Mouse (Mus musculus) forebrain, embryonic 14.5 days (tissue): ENCODE results near the gene Msl2. TPM values are rescaled to one million over a fixed set of nuclear protein-coding genes. Genes with fewer than 3 reads are reported as not detected.

Experiments used
- ATAC-seq: fragments of 200-750 bp; cut with Nextera tagmentation; 2 replicates; pipeline ENCODE4 v1.8.0; 2017; ENCODE audit warnings: mild to moderate bottlenecking, moderate library complexity
- DNase-seq: peaks from one replicate; pipeline ENCODE4 v3.0.0-alpha.2; 2015; ENCODE audit warnings: low spot score
- H3K27ac ChIP-seq: fragments of 300-500 bp; sonication (generic); 2 replicates; pipeline ENCODE4 v1.5.1; 2014; ENCODE audit warnings: low read depth, mild to moderate bottlenecking, control low read depth, low read length, moderate library complexity
- H3K27me3 ChIP-seq: fragments of 300-500 bp; sonication (generic); replicated peaks from 2 replicates; pipeline ENCODE4 v1.6.1; 2014; ENCODE audit warnings: low read length, control low read depth, mixed read lengths; ENCODE audit not compliant: control insufficient read depth, insufficient read depth
- H3K36me3 ChIP-seq: fragments of 300-500 bp; sonication (generic); 2 replicates; pipeline ENCODE4 v1.6.1; 2014; ENCODE audit warnings: low read length, control low read depth; ENCODE audit not compliant: control insufficient read depth, insufficient read depth
- H3K4me1 ChIP-seq: fragments of 300-500 bp; sonication (generic); 2 replicates; pipeline ENCODE4 v1.6.1; 2014; ENCODE audit warnings: antibody characterized with exemption, low read length, control low read depth; ENCODE audit not compliant: control insufficient read depth, insufficient read depth
- H3K4me2 ChIP-seq: fragments of 300-500 bp; sonication (generic); 2 replicates; pipeline ENCODE4 v1.6.1; 2014; ENCODE audit warnings: mild to moderate bottlenecking, control low read depth, low read length
- H3K4me3 ChIP-seq: fragments of 300-500 bp; sonication (generic); 2 replicates; pipeline ENCODE4 v1.5.1; 2014; ENCODE audit warnings: low read depth, low read length, control low read depth
- H3K9ac ChIP-seq: fragments of 300-500 bp; sonication (generic); 2 replicates; pipeline ENCODE4 v1.6.1; 2014; ENCODE audit warnings: mild to moderate bottlenecking, low read length, control low read depth, moderate library complexity
- H3K9me3 ChIP-seq: fragments of 300-500 bp; sonication (generic); replicated peaks from 2 replicates; pipeline ENCODE4 v1.6.1; 2016; ENCODE audit warnings: low read length, control low read depth, mixed read lengths; ENCODE audit not compliant: control insufficient read depth
- WGBS: fragments of 180-500 bp; shearing (Covaris S2); extraction: QIAGEN DNeasy Blood & Tissue Kit; methylation state at CpG from one replicate; pipeline ENCODE4 v1.1.7; 2014; 5-methylcytosine and 5-hydroxymethylcytosine counted together
- polyA plus RNA-seq: library from polyadenylated mRNA; unstranded; fragments of >200 nt; fragmentation: Nextera tagmentation; extraction: Ambion mirVana; gene quantifications from 2 replicates; pipeline ENCODE4 v1.2.1, GENCODE M21; 2014

The Msl2 gene
- polyA plus RNA-seq, 1 experiment from 2014 or later, result 6.1 TPM

GRCm38 (mm10) chr9:101069781-101070180 is 4.1 kb upstream of the Msl2 start:
- H3K4me3 ChIP-seq, result no peak overlapping the region
- H3K27me3 ChIP-seq, result no peaks in the 10 kb centered on the region
- no peak overlapping the region for H3K9ac ChIP-seq
- H3K27ac ChIP-seq, result no peak overlapping the region
- H3K4me1 ChIP-seq, result no peaks in the 10 kb centered on the region; the same call in 1 of the 2 replicates
- DNase-seq (no peak), ATAC-seq (no peak)
- H3K4me2 ChIP-seq, result no peak overlapping the region
- H3K36me3 ChIP-seq, result no peaks in the 10 kb centered on the region
- no peaks in the 10 kb centered on the region for H3K9me3 ChIP-seq
- 97% methylated on average over 3 of the region's 3 CpGs for WGBS

- no peak overlapping the region for H3K27ac ChIP-seq
- no peaks in the 10 kb centered on the region for H3K9me3 ChIP-seq
- peaks cover 6% of the 10 kb centered on the region for H3K4me1 ChIP-seq
- H3K4me3 ChIP-seq, result no peak overlapping the region
- no peak overlapping the region for H3K4me2 ChIP-seq
- DNase-seq (no peak), ATAC-seq (no peak)
- H3K36me3 ChIP-seq, result no peaks in the 10 kb centered on the region
- 38% methylated on average over 5 of the region's 5 CpGs for WGBS
- no peak overlapping the region for H3K9ac ChIP-seq
- no peaks in the 10 kb centered on the region for H3K27me3 ChIP-seq
These were observed 1.4 kb upstream of the Msl2 start for GRCm38 (mm10) chr9:101072506-101072905.

DNA sequence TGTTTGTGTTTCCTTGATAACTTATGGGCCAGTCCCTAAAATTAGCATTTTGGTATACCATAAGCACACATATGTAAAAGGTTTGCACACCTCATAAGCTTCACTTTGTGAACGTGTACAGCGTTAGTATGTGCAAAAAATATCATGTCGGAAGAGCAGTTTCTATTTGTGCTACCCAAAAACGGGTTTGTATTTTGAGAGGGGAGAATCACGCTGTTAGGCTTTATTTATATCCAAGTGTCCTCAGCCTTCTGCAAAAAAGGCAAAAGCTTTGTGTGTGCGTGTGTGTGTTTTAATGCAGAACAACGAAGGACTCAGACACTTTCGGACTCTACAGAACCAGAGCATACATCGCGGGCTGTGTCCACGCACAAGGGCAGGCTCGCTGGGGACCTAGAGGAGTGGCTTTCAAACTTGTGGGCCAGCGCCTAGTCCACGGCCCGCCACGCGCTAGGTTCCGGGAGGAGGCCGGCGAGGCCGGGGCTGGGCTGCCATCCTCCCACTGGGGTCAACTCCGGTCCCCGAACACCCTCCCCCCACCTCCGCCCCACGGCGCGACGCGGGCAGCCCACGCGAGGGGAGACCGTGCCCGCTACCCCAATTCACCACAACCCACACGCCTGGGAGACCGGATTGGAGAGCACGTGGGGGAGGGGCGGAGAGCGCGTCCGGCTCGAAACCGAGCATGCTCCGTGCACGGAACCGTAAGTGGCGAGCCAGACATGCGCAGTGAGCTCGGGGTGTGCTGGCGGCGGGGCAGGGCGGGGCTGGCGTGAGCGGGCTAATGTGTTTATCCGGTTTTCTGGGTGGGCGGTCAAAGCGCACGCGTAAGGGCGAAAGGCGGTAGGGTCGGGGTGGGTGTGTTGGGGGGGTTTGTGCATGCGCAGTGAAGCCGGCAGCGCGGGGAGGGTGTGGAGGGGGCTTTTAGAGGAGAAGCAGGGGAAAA is 587 bp upstream of the Msl2 start:
- peak overlapping the region; percentile 99 for H3K27ac ChIP-seq
- WGBS, result 1% methylated on average over 57 of the region's 65 CpGs
- peak overlapping the region; percentile 89 for H3K9ac ChIP-seq
- peak; percentile 99 for DNase-seq
- H3K4me2 ChIP-seq, result peak overlapping the region; percentile 74
- H3K27me3 ChIP-seq, result no peaks in the 10 kb centered on the region
- no peaks in the 10 kb centered on the region for H3K9me3 ChIP-seq
- peak; percentile 93 for ATAC-seq
- H3K4me3 ChIP-seq, result peak overlapping the region; percentile 99
- H3K4me1 ChIP-seq, result peaks cover 13% of the 10 kb centered on the region
- H3K36me3 ChIP-seq, result no peaks in the 10 kb centered on the region

DNA sequence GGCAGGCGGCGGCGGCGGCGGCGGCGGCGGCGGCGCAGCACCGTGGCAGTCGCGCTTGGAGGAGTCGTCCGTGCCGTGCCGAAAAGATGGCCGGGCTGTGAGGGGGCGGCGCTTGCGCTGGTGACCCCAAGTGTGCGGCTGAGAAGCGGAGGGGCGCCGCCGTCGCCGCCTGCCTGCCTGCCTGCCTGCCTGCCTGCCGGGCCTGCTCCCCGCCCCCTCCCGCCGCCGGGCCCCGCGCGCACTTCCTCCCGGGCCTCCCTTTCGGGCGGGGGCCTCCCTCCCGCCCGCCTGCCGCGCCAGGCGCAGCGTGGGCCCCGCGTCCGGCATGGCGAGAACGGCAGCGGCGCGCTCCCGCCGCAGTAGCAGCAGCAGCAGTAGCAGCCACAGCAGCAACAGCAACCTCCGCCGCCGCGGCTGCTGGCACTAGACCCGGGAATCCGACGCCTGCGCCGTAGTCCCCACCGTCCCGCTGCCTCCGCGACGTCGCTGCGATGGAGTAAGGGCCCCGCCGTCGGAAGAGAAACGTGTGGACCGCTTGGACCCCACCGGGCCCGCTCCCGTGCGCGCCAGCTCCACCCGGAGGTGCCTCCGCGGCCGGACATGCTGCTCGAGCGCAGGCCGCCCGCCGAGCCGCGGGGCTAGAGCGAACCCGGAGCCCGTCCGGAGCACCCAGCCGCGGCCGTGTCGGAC is 576 bp downstream of the Msl2 start:
- Histone ChIP-seq H3K36me3 (no peaks in the 10 kb centered on the region), H3K4me2 (peak overlapping the region; percentile 89), H3K9ac (peak overlapping the region; percentile 99), H3K4me3 (peak overlapping the region; percentile 99), H3K27me3 (no peaks in the 10 kb centered on the region), H3K27ac (peak overlapping the region; percentile 99), H3K9me3 (no peaks in the 10 kb centered on the region), H3K4me1 (peaks cover 22% of the 10 kb centered on the region)
- under 1% methylated on average over 63 of the region's 100 CpGs for WGBS
- peak; percentile 78 for DNase-seq
- peak; percentile 79 for ATAC-seq

DNA sequence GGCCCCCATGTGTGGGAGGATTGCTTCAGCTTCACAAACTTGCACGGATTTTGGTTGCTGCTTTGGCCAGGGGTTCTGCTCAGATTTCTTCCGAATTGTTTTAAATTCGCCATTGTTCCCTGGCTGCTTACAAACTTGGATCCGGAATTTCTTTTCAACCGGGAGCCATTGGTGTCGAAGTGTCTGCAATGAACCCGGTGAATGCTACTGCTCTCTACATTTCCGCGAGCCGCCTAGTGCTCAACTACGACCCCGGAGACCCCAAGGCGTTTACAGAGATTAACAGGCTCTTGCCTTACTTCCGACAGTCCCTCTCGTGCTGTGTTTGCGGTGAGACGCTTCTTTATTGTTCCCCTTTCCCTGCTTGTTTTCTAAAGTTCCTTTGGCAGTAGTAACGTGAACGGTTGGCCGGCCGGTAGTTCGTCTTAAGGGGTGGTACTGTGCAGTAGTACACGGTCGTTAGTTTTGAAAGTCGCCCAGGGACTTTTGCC is 1.2 kb downstream of the Msl2 start:
- Histone ChIP-seq H3K27me3 (no peaks in the 10 kb centered on the region), H3K4me3 (peak overlapping the region; percentile 99), H3K4me2 (peak overlapping the region; percentile 89), H3K9me3 (no peaks in the 10 kb centered on the region), H3K9ac (peak overlapping the region; percentile 99), H3K36me3 (no peaks in the 10 kb centered on the region), H3K4me1 (peaks cover 28% of the 10 kb centered on the region), H3K27ac (peak overlapping the region; percentile 99)
- ATAC-seq, result no peak
- WGBS, result under 1% methylated on average over 25 of the region's 25 CpGs
- peak; percentile 37 for DNase-seq

GRCm38 (mm10) chr9:101075694-101076093 is 1.8 kb downstream of the Msl2 start:
- Histone ChIP-seq H3K27ac (no peak overlapping the region), H3K4me1 (peaks cover 28% of the 10 kb centered on the region), H3K4me3 (peak overlapping the region; percentile 99), H3K27me3 (no peaks in the 10 kb centered on the region), H3K9me3 (no peaks in the 10 kb centered on the region), H3K9ac (peak overlapping the region; percentile 99), H3K4me2 (peak overlapping the region; percentile 89), H3K36me3 (no peaks in the 10 kb centered on the region)
- under 1% methylated on average over 8 of the region's 8 CpGs for WGBS
- ATAC-seq, result no peak
- DNase-seq, result no peak

GRCm38 (mm10) chr9:101076095-101076875 is 2.4 kb downstream of the Msl2 start:
- H3K27me3 ChIP-seq, result no peaks in the 10 kb centered on the region
- peaks cover 28% of the 10 kb centered on the region for H3K4me1 ChIP-seq
- WGBS, result under 1% methylated on average over 18 of the region's 18 CpGs
- no peaks in the 10 kb centered on the region for H3K36me3 ChIP-seq
- ATAC-seq (no peak), DNase-seq (peak; percentile 37)
- H3K4me2 ChIP-seq, result peak overlapping the region; percentile 89
- H3K9me3 ChIP-seq, result no peaks in the 10 kb centered on the region
- no peak overlapping the region for H3K27ac ChIP-seq
- H3K9ac ChIP-seq, result peak overlapping the region; percentile 99
- peak overlapping the region; percentile 99 for H3K4me3 ChIP-seq

DNA sequence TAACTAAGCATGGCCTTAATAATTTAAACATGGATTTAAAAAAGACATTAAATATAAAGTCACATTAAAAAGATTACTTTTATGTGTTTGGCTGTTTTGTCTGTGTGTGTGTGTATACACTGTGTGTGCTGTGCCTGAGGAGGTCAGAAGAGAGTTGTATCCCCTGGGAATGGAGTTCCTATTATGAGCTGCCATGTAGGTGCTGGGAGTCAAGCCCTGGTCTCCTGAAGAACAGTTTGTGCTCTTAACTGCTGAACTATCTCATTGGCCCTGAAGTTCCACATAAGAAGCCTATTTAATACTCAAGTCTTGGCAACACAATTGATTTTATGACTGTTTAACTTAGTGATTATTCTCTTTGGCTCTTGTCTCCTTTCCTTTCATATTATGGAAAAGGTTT is 3.6 kb downstream of the Msl2 start:
- no peak for ATAC-seq
- Histone ChIP-seq H3K9me3 (no peaks in the 10 kb centered on the region), H3K27me3 (no peaks in the 10 kb centered on the region), H3K9ac (peak overlapping the region; percentile 99), H3K36me3 (no peaks in the 10 kb centered on the region), H3K4me3 (peak overlapping the region; percentile 99), H3K27ac (no peak overlapping the region), H3K4me2 (peak overlapping the region; percentile 89), H3K4me1 (peaks cover 28% of the 10 kb centered on the region)
- no peak for DNase-seq
